Mouse (Mus musculus): ENCODE measurements around the gene Rai14.

The Rai14 gene

GRCm38 (mm10) chr15:10646297-10646696 is 68.1 kb downstream of the Rai14 start:
- DNase-seq = no peak

GRCm38 (mm10) chr15:10645101-10645500 is 69.3 kb downstream of the Rai14 start:
- DNase-seq = peak in 1 of 2 experiments; percentile 39

DNA sequence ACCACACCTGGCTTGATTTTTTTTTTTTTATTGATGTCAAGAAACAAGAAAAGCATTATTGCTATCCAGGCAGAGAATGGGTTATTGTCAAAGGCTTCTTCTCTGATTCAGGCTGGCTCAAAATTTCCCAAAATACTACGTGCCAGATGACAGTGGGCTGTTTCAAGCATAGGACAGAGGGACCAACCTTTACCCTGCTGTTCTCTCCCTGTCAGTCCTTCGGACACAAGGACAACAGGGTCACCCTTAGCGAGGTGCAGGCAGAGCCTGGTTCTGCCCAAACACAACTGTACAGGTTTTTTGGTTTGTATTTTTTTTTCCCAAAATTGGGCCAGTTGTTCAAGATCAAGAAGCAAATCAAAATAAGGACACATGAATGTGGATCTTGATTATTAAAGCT is 70.6 kb downstream of the Rai14 start:
- no peak for DNase-seq

GRCm38 (mm10) chr15:10643224-10643623 is 71.2 kb downstream of the Rai14 start:
- DNase-seq = no peak

DNA sequence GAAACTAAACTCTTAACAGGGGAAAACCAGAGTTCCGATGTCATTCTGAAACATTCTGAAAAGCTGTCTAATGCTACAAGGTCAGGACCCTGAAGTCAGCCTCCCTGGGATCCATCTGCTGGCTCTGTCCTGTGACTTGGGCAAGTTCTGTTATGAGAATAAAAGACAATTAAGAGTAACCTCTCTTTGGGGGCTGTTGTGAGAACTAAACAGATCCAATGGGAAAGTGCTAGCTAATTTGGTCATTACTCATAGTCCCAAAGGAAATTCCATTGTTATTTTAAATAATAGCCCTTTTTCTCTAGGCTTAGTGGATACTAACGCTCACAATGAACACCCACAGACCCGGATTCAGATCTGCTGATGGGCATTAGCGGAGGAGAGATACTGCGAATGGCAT is 72.0 kb downstream of the Rai14 start:
- no peak for DNase-seq

GRCm38 (mm10) chr15:10640721-10641120 is 73.7 kb downstream of the Rai14 start:
- no peak for DNase-seq

- DNase-seq = no peak
Measured at GRCm38 (mm10) chr15:10637251-10637793, 77.1 kb downstream of the Rai14 start.

DNA sequence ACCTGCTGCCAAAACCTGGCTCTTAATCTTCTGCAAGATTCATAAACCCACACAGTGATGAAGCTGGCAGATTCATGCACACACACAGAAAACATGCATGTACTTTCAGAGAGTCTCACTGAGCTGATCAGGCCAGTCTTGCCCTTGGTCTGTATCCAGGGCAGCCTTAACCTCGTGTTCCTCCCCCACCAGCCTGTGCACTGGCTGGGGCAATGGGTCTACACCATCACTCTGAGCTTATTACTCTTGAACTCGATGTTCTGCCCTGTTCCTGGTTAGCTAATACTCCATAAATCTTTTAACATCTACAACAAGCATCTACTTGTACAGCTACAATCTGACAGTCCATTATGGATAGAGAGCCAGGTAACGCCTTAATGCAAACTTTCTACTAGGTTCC is 77.6 kb downstream of the Rai14 start:
- no peak for DNase-seq

GRCm38 (mm10) chr15:10635121-10635520 is 79.3 kb downstream of the Rai14 start:
- DNase-seq = no peak

- DNase-seq = no peak
Measured at GRCm38 (mm10) chr15:10634176-10634575, 80.2 kb downstream of the Rai14 start.

DNA sequence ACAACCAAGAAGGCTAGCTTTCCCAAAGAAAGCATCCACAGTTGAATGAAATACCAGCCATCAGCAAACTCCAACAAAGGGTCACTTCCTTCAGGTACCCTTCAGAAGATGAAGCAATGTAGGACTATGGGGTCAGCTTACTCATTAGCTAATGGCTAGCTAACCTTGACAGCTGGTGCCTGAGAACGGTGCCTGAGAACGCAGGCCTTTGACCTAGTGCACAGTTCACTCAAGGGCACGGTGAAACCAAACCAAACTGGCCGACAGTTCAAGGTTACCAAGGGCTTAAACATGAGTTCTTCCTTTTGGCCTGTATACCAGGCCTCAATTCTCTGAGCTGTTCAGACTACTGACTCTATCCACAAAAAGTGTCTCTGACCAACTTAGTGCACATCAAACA is 81.0 kb downstream of the Rai14 start:
- peak; percentile 61 to 83 for DNase-seq

DNA sequence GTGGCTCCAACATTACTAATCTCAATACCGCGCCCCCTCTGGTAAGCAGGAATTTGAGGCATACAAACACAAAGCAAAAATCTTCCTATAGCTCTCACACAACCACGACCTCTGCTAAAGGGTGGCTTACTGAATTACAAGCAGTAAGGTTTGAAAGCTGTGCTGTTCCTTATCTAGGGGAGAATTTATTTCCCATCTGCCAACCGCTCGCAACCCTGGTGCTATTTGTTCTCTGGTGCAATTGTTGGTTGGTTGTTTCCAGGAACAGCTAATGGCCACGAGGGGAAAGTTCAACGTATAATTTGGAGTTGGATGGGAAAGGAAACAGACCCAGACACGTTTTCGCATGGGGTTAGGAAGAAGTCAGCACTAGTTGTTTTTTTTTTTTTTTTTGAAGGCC is 81.8 kb downstream of the Rai14 start:
- DNase-seq = no peak

GRCm38 (mm10) chr15:10632060-10632459 is 82.4 kb downstream of the Rai14 start:
- DNase-seq = no peak

GRCm38 (mm10) chr15:10631541-10631940 is 82.9 kb downstream of the Rai14 start:
- DNase-seq = no peak

DNA sequence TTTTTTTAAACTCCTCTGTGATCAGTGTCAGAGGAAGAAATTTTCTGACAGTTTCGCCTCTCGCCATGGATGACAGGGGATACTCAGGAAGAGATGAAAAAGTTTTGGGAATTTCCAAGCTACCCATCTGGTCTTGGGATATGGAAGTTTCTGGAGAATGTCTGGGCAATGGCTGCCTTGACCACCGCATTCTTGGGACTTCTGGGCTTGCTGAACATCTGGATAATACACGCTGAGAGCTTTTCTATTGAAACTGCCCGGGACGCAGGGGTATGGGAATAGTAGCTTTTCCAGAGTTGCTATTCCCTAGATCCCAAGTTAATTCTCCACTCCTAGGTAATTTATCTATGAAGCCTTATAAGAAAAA is 85.5 kb downstream of the Rai14 start:
- DNase-seq = no peak

DNA sequence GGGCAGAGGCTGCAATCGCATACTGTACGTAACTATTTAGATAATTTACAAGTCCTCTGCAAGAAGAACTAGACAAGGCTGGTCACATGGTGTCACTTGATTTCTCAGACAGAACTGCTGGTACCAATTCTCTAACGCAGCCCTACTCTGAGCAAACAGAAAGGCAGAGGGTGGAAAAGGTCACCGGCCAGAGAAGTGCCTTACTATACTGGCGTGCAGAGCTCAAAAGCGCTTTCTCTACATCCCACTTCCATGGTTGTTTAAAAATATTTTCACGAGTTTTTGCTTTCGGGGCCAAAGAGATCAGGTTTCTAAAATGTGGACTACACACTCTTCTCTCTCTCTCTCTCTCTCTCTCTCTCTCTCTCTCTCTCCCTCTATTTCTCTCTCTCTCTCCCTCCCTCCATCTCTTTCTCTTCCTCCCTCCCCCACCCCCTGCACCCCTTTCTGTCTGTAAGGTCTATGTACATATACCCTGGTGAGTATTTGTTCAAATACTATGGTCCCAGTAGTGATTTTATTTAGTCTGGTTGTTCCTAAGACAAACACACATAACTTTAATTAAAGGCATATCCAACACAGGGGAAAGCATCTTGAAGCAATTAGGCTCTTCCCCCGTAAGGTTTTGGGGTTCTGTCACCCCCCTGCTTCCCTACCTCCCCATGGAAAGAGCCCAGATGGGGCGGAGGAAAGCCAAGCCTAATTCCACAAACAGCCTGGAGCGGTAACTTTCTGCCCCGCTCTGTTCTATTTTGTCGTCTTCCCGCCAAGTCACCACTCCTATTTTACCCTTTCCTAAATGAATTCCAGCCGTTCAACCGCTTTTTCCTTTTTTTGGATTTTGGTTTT is 86.1 kb downstream of the Rai14 start:
- DNase-seq = no peak

GRCm38 (mm10) chr15:10623571-10624227 is 90.7 kb downstream of the Rai14 start:
- peak; percentile 16 to 65 for DNase-seq

DNA sequence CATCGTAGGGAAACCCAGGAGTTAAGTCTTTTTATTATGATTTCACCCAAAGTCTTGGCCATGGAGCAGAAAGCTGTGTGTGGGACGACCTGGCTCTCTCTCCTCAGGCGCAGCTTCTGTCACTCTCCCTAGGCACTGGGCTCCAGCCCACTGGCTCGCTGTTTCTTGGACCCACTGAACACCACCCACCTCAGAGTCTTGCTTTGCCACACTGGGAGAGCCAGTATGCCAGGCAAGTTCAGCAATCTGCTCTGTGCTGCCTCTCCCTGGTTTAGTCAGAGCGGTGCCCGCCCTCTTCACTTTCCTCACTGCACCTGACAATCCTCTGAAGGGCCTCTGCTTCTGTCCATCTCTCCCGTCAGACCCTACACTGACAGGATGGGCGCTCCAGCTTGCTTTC is 93.2 kb downstream of the Rai14 start:
- no peak for DNase-seq

GRCm38 (mm10) chr15:10619678-10620077 is 94.7 kb downstream of the Rai14 start:
- DNase-seq = no peak

DNA sequence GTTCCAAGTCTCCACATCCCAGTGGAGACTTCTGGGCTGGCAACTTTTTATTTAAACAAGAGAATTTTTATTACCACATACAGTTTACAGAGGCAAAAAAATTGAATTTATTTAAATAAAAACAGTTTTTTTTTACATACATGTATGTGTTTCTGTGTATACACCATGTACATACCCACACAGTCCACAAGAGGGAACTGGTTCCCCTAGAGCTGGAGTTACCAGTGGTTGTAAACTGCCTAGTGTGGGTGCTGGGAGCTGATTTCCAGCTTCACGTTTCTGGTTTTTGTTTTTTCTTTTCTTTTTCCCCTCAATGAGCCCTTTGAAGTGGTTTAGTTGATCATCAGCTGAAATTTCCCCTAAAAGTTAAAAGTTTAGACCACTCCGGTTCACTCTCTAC is 96.1 kb downstream of the Rai14 start:
- DNase-seq = no peak

DNA sequence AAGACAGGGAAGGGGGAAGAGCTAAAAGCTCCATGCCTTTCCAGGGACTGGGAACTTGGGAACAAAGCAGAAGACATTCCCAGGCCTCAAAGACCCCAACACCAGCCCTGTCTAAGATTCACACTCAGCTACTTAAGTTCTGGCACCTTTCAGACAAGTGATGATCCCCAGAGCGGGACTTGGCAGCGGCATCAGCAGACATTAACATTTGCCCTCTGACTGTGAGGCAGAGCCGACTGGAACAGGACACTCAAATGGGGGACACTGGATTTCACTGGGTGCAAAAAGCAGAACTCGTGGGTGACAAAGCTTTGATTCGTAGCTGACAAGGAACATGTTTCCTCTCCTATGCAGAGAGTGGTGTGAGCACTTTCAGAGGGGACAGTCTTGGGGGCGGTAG is 98.4 kb downstream of the Rai14 start:
- peak; percentile 44 to 70 for DNase-seq

- no peak for DNase-seq
Measured at GRCm38 (mm10) chr15:10611040-10611439, 103.4 kb downstream of the Rai14 start.

DNA sequence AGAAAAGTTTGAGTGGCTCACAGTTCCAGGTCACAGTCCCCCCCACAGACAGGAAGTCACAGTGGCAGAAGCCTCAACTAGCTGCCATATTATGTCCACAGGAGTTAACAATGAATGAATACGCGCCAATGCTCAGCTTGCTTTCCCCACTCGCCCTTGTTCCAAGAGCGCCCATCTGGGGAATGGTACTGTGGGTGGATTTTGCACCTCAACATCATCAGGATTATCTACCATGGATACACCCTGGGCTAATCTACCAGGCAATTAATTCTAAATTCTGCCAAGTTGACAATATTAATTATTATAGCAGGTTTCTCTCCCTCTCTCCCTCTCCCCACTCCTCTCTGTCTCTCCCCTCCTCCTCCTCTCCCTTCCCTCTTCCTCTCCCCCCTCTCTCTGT is 105.3 kb downstream of the Rai14 start:
- no peak for DNase-seq

- no peak for DNase-seq
Measured at GRCm38 (mm10) chr15:10608508-10609098, 105.8 kb downstream of the Rai14 start.

All from kidney, postnatal 25 days (tissue).